Mouse (Mus musculus): Measurements from ENCODE around the gene Itsn2. TPM values are rescaled to one million over a fixed set of nuclear protein-coding genes. Genes with fewer than 3 reads are reported as not detected.
"Not testable (repeated sequence)": the region's sequence is repeated elsewhere in the genome, so short reads cannot be mapped to it uniquely, and the experiment has no call there.

The Itsn2 gene
- polyA plus RNA-seq, 1 experiment from 2014 or later, result 26.3 TPM

GRCm38 (mm10) chr12:4738031-4738576 lies 145.7 kb downstream of the Itsn2 start, which contains the start of gene Fam228a:
Fam228a (minus strand) TSS chr12:4738430.
- Histone ChIP-seq H3K36me3 (replicated peaks; ENCODE audit: control insufficient read depth, insufficient read depth) (no peaks in the 10 kb centered on the region), H3K4me2 (replicated peaks) (no peak within 1 kb of the TSS), H3K4me1 (replicated peaks; ENCODE audit: control insufficient read depth, insufficient read depth, low read length) (no peaks in the 10 kb centered on the region), H3K9ac (no peak within 1 kb of the TSS), H3K4me3 (replicated peaks; ENCODE audit: low read length) (no peak within 1 kb of the TSS), H3K9me3 (ENCODE audit: control insufficient read depth, low read length) (no peaks in the 10 kb centered on the region), H3K27me3 (ENCODE audit: control insufficient read depth, insufficient read depth, low read length) (no peaks in the 10 kb centered on the region), H3K27ac (no peak within 1 kb of the TSS)
- WGBS, result 80% methylated on average over 18 of the region's 18 CpGs
- ATAC-seq (ENCODE audit: low FRiP score) (no peak), DNase-seq (ENCODE audit: low spot score) (no peak)

- no peaks in the 10 kb centered on the region for H3K27me3 ChIP-seq (ENCODE audit: control insufficient read depth, insufficient read depth, low read length)
- H3K27ac ChIP-seq, result no peak overlapping the region
- no peaks in the 10 kb centered on the region for H3K36me3 ChIP-seq (replicated peaks; ENCODE audit: control insufficient read depth, insufficient read depth)
- 76% methylated on average over 7 of the region's 7 CpGs for WGBS
- no peak overlapping the region for H3K4me3 ChIP-seq (replicated peaks; ENCODE audit: low read length)
- ATAC-seq (ENCODE audit: low FRiP score) (no peak), DNase-seq (ENCODE audit: low spot score) (no peak)
- no peak overlapping the region for H3K4me2 ChIP-seq (replicated peaks)
- no peaks in the 10 kb centered on the region for H3K4me1 ChIP-seq (replicated peaks; ENCODE audit: control insufficient read depth, insufficient read depth, low read length)
- H3K9me3 ChIP-seq (ENCODE audit: control insufficient read depth, low read length), result no peaks in the 10 kb centered on the region
- no peak overlapping the region for H3K9ac ChIP-seq
These were observed 148.4 kb downstream of the Itsn2 start for GRCm38 (mm10) chr12:4740823-4741222.

DNA sequence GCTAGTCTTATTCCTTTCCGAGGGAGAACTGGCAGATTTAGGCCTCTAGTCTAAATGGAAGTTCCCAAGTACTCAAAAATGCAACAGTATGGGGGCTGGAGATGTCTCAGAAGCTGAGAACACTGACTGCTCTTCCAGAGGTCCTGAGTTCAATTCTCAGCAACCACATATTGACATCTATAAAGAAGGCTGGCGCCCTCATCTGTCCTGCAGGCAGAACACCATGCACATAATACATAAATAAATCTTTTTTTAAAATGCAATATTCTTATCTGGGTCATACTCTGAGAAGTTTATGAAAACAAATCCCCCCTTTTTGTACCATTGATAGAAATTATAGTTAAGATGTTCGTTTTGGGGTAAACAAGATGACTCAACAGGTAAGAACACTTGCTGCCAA lies 149.7 kb downstream of the Itsn2 start:
- WGBS, result 87% methylated on average over 3 of the region's 3 CpGs
- no peak for ATAC-seq (ENCODE audit: low FRiP score)

DNA sequence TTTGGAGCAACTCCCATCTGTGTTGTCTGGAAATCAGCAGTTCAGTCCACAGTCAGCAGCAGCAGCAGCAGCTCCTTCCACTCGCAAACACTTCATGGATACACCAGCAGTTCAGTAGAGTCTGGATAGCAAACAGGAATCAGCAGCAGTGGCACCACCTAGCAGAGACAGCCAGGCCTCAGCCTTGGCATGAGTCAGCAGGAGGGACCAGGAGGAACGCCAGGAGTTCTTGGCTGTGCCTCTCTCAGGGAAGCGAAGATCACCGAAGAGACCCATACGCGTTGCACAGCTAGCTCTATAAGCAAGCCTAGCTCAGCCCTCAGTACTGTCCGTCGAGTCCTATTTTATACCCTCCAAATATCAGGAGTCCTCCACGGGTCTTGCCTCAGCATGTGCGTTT lies 152.0 kb downstream of the Itsn2 start:
- WGBS, result 93% methylated on average over 10 of the region's 10 CpGs
- no peak for DNase-seq (ENCODE audit: low spot score)

More for the DNA sequence above, 149.7 kb downstream of the Itsn2 start:
- no peak overlapping the region for H3K4me2 ChIP-seq (replicated peaks)
- H3K27me3 ChIP-seq (ENCODE audit: control insufficient read depth, insufficient read depth, low read length), result no peaks in the 10 kb centered on the region
- no peaks in the 10 kb centered on the region for H3K36me3 ChIP-seq (replicated peaks; ENCODE audit: control insufficient read depth, insufficient read depth)
- H3K9ac ChIP-seq, result no peak overlapping the region
- H3K4me1 ChIP-seq (replicated peaks; ENCODE audit: control insufficient read depth, insufficient read depth, low read length), result no peaks in the 10 kb centered on the region
- H3K27ac ChIP-seq, result no peak overlapping the region
- DNase-seq (ENCODE audit: low spot score), result no peak
- no peak overlapping the region for H3K4me3 ChIP-seq (replicated peaks; ENCODE audit: low read length)
- H3K9me3 ChIP-seq (ENCODE audit: control insufficient read depth, low read length), result no peaks in the 10 kb centered on the region

DNA sequence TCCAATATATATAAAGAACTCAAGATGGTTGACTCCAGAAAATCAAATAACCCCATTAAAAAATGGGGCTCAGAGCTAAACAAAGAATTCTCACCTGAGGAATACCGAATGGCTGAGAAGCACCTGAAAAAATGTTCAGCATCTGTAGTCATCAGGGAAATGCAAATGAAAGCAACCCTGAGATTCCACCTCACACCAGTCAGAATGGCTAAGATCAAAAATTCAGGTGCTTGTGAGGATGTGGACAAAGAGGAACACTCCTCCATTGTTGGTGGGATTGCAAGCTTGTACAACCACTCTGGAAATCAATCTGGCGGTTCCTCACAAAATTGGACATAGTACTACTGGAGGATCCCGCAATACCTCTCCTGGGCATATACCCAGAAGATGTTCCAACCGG lies 162.0 kb downstream of the Itsn2 start:
- 94% methylated on average over 4 of the region's 4 CpGs for WGBS
- H3K4me3 ChIP-seq (replicated peaks; ENCODE audit: low read length); H3K9me3 ChIP-seq (ENCODE audit: control insufficient read depth, low read length); H3K27me3 ChIP-seq (ENCODE audit: control insufficient read depth, insufficient read depth, low read length); H3K27ac ChIP-seq; H3K9ac ChIP-seq; H3K36me3 ChIP-seq (replicated peaks; ENCODE audit: control insufficient read depth, insufficient read depth); H3K4me2 ChIP-seq (replicated peaks); ATAC-seq (ENCODE audit: low FRiP score); H3K4me1 ChIP-seq (replicated peaks; ENCODE audit: control insufficient read depth, insufficient read depth, low read length); DNase-seq (ENCODE audit: low spot score): not testable (repeated sequence)

More for the DNA sequence above, 152.0 kb downstream of the Itsn2 start:
- Histone ChIP-seq H3K4me1 (replicated peaks; ENCODE audit: control insufficient read depth, insufficient read depth, low read length) (no peaks in the 10 kb centered on the region), H3K9me3 (ENCODE audit: control insufficient read depth, low read length) (no peaks in the 10 kb centered on the region), H3K9ac (no peak overlapping the region), H3K4me3 (replicated peaks; ENCODE audit: low read length) (no peak overlapping the region), H3K27ac (no peak overlapping the region), H3K4me2 (replicated peaks) (no peak overlapping the region), H3K27me3 (ENCODE audit: control insufficient read depth, insufficient read depth, low read length) (no peaks in the 10 kb centered on the region), H3K36me3 (replicated peaks; ENCODE audit: control insufficient read depth, insufficient read depth) (no peaks in the 10 kb centered on the region)
- ATAC-seq (ENCODE audit: low FRiP score), result no peak

DNA sequence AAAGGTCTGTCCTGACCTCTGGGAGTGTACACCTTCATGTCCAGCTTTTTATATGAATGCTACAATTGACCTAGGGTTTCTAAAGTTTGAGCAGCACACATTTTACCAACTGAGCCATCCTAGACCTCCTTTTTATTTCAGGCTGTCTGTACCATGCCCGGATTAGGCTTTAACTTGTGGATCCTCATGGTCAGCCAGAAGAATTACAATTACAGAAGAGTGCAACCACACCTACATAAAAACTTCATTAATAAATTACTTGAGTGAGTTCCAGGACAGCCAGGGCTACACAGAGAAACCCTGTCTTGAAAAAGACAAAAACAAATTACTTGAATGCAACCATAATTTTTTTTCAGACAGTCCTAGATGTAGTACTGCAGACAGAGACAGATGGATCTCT lies 164.6 kb downstream of the Itsn2 start:
- no peaks in the 10 kb centered on the region for H3K4me1 ChIP-seq (replicated peaks; ENCODE audit: control insufficient read depth, insufficient read depth, low read length)
- H3K27ac ChIP-seq, result no peak overlapping the region
- no peak overlapping the region for H3K4me2 ChIP-seq (replicated peaks)
- 97% methylated on average over 1 of the region's 1 CpGs for WGBS
- no peaks in the 10 kb centered on the region for H3K27me3 ChIP-seq (ENCODE audit: control insufficient read depth, insufficient read depth, low read length)
- DNase-seq (ENCODE audit: low spot score) (no peak), ATAC-seq (ENCODE audit: low FRiP score) (no peak)
- no peaks in the 10 kb centered on the region for H3K36me3 ChIP-seq (replicated peaks; ENCODE audit: control insufficient read depth, insufficient read depth)
- H3K9me3 ChIP-seq (ENCODE audit: control insufficient read depth, low read length), result no peaks in the 10 kb centered on the region
- H3K4me3 ChIP-seq (replicated peaks; ENCODE audit: low read length), result no peak overlapping the region
- H3K9ac ChIP-seq, result no peak overlapping the region

Other genes starting within 250 kb of the Itsn2 start
- 17.8 and 19.4 TPM in 2 replicates for gene Ncoa1, start 115.5 kb upstream of the Itsn2 start, polyA plus RNA-seq (2014; fragmentation: Nextera tagmentation; extraction: Ambion mirVana)
- gene Gm3625, start 289 bp downstream of the Itsn2 start, polyA plus RNA-seq (2014; fragmentation: Nextera tagmentation; extraction: Ambion mirVana), result not detected in 2 replicates
- 0.68 and 1.1 TPM in 2 replicates for gene Fam228a, start 145.8 kb downstream of the Itsn2 start, polyA plus RNA-seq (2014; fragmentation: Nextera tagmentation; extraction: Ambion mirVana)
- 15.3 and 16.3 TPM in 2 replicates for gene Pfn4, start 176.4 kb downstream of the Itsn2 start, polyA plus RNA-seq (2014; fragmentation: Nextera tagmentation; extraction: Ambion mirVana)
- 3.2 and 8.5 TPM in 2 replicates for gene Fam228b, start 176.6 kb downstream of the Itsn2 start, polyA plus RNA-seq (2014; fragmentation: Nextera tagmentation; extraction: Ambion mirVana)
- 269 and 286 TPM in 2 replicates for gene Sf3b6, start 224.9 kb downstream of the Itsn2 start, polyA plus RNA-seq (2014; fragmentation: Nextera tagmentation; extraction: Ambion mirVana)
- 50.6 and 58.5 TPM in 2 replicates for gene Fkbp1b, start 249.0 kb downstream of the Itsn2 start, polyA plus RNA-seq (2014; fragmentation: Nextera tagmentation; extraction: Ambion mirVana)

Measured in hindbrain, embryonic 14.5 days (tissue).